Mouse (Mus musculus) ES-Bruce4 (cell line): ENCODE measurements at regions not wholly inside any gene's neighbourhood (a gene's known extent, or its start where the extent isn't known, plus 50 kb on each side); places are given as distances from the start of the nearest gene placed in this dataset.

Experiments used
- H3K27ac ChIP-seq: 2 replicates; pipeline ENCODE4 v1.5.1; 2012; ENCODE audit warnings: low read length, inconsistent platforms; ENCODE audit not compliant: insufficient read depth
- H3K27me3 ChIP-seq: 2 replicates; pipeline ENCODE4 v1.6.1; 2012; ENCODE audit warnings: mild to moderate bottlenecking, low read length, inconsistent platforms; ENCODE audit not compliant: control insufficient read depth, poor library complexity, insufficient read depth, severe bottlenecking
- H3K36me3 ChIP-seq: 2 replicates; pipeline ENCODE4 v1.6.1; 2012; ENCODE audit warnings: inconsistent platforms, mild to moderate bottlenecking, low read length, moderate library complexity; ENCODE audit not compliant: control insufficient read depth, poor library complexity, insufficient read depth, severe bottlenecking
- H3K4me1 ChIP-seq: one replicate; pipeline ENCODE4 v1.8.1; 2011; ENCODE audit warnings: low read length; ENCODE audit not compliant: control insufficient read depth, insufficient read depth
- H3K4me3 ChIP-seq: 2 replicates; pipeline ENCODE4 v1.5.1; 2011; ENCODE audit warnings: low read depth, mild to moderate bottlenecking, low read length
- H3K9ac ChIP-seq: 2 replicates; pipeline ENCODE4 v1.6.1; 2012; ENCODE audit warnings: low read depth, mild to moderate bottlenecking, inconsistent platforms; ENCODE audit not compliant: poor library complexity, severe bottlenecking
- H3K9me3 ChIP-seq: replicated peaks from 2 replicates; pipeline ENCODE4 v1.6.1; 2012; ENCODE audit warnings: mild to moderate bottlenecking, low read length, inconsistent platforms; ENCODE audit not compliant: control insufficient read depth, poor library complexity, insufficient read depth, severe bottlenecking
- CTCF ChIP-seq: IDR thresholded peaks from one replicate; pipeline ENCODE4 v1.8.1; 2011; ENCODE audit warnings: low read depth, low read length
- EP300 ChIP-seq: IDR thresholded peaks from 2 replicates; pipeline ENCODE4 v1.6.1; 2011; ENCODE audit warnings: low read depth, low read length; ENCODE audit not compliant: insufficient read depth
- POLR2A ChIP-seq: IDR thresholded peaks from one replicate; pipeline ENCODE4 v1.8.1; 2011; ENCODE audit warnings: low read length; ENCODE audit not compliant: insufficient read depth

DNA sequence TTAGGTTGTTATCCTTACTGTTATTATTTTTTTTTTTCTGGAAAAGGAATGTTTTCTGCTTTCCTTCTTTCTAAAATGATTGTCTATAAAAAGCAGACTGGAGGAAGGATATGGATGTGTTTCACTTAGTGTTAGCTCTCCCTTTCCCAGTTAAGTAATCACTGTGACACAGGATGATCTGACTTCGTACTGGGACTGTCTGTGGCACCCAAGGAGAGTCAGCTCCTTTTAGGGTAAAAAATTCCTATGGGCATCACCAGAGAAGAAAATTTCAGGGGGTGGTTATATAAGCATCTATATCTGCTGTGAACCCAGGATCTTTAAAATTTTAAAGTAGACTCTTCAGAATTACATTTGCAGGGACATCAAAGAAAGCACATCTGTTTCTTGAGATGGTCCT lies 411.2 kb upstream of the Fbxo33 start:
- no peaks in the 10 kb centered on the region for H3K27me3 ChIP-seq
- TF ChIP-seq EP300 = no peak
- no peak for TF ChIP-seq CTCF
- no peak for TF ChIP-seq POLR2A
- no peak overlapping the region for H3K9ac ChIP-seq
- no peak overlapping the region for H3K4me3 ChIP-seq
- H3K27ac ChIP-seq = no peak overlapping the region
- no peaks in the 10 kb centered on the region for H3K9me3 ChIP-seq
- no peaks in the 10 kb centered on the region for H3K4me1 ChIP-seq
- no peaks in the 10 kb centered on the region for H3K36me3 ChIP-seq

DNA sequence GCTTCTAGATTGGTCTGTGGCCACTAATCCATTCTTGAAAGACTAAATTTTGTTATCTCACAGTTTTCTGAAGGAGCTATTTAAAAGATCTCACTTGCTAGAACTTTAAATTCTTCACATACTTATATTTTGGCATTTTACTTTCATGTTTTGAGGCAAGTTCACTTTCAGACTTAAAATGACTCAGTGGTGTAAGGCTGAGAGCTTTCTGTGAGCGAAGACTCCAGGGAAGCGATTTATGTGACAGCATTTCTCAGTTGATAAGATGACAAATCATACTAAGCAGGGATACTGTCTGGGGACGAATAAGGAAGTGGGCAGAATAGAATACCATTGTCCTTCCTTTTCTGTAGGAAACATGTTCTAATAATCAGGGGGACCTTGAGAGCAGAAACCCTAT lies 403.6 kb upstream of the Fbxo33 start:
- no peak overlapping the region for H3K27ac ChIP-seq
- H3K9ac ChIP-seq = no peak overlapping the region
- H3K9me3 ChIP-seq = no peaks in the 10 kb centered on the region
- no peaks in the 10 kb centered on the region for H3K36me3 ChIP-seq
- no peaks in the 10 kb centered on the region for H3K4me1 ChIP-seq
- no peaks in the 10 kb centered on the region for H3K27me3 ChIP-seq
- no peak for TF ChIP-seq CTCF
- TF ChIP-seq EP300 = no peak
- TF ChIP-seq POLR2A = no peak
- H3K4me3 ChIP-seq = no peak overlapping the region

DNA sequence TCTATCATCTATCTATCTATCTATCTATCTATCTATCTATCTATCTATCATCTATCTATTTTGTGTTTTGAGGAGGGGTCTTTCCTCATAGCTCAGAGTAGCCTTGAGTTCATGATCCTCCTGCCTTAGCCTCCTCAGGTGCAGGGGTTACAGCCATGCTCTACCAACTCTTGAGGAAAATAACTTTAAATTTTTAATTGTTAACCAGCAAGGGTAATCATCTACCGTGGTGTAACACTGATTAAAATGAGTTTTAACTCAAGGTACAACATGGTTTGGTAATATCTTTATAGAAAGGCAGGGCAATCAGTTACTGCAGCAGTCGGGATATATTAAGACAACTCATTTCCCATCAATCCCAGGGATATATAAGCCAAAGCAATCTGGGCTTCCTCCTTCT lies 401.6 kb upstream of the Fbxo33 start:
- H3K36me3 ChIP-seq = no peaks in the 10 kb centered on the region
- TF ChIP-seq CTCF = no peak
- no peak for TF ChIP-seq POLR2A
- TF ChIP-seq EP300 = no peak
- H3K4me1 ChIP-seq = no peaks in the 10 kb centered on the region
- H3K27me3 ChIP-seq = no peaks in the 10 kb centered on the region
- no peak overlapping the region for H3K27ac ChIP-seq
- no peak overlapping the region for H3K9ac ChIP-seq
- no peak overlapping the region for H3K4me3 ChIP-seq
- no peaks in the 10 kb centered on the region for H3K9me3 ChIP-seq

DNA sequence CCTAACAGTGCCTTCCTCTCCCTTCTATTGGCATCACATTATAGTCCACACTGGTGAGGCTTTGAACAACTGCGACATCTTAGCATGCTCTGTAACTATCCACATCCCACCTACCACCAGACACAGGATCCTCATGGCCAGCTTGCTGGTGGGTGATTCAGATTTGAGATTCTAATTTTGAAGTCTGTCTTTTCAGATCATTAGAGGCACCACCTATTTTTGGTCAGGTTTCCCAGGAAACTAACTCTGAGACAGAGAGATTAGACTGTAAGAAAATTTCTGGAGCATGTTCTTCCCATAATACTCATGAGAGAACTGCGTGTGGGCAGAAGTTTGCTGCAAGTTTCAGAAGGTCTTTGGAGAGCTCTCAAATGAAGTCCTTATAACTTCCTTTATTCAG lies 400.8 kb upstream of the Fbxo33 start:
- Histone ChIP-seq H3K4me3 (no peak overlapping the region), H3K4me1 (peaks cover 1% of the 10 kb centered on the region), H3K9ac (no peak overlapping the region), H3K9me3 (no peaks in the 10 kb centered on the region), H3K27me3 (no peaks in the 10 kb centered on the region), H3K36me3 (no peaks in the 10 kb centered on the region), H3K27ac (no peak overlapping the region)
- TF ChIP-seq POLR2A = no peak
- TF ChIP-seq EP300 = no peak
- no peak for TF ChIP-seq CTCF

DNA sequence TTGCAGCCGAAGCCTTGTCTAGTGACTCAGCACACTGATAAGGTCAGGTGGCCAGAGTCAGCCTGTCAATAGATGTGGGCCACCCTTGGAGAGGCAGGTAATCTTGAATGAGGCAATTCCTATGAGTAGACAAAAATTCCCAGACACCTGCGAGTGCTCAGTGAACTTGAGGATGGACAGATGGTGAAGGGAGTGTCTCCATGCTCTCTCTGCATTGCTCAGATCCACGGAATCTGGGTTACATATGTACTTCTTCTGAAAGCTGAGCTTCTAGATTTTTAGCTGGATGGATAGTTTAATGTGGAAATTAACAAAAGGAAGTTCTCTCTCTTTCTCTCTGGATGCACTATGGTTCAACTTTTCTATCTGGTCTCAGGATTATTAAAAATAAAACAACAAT lies 396.6 kb upstream of the Fbxo33 start:
- H3K27ac ChIP-seq = no peak overlapping the region
- H3K4me3 ChIP-seq = no peak overlapping the region
- H3K4me1 ChIP-seq = peaks cover 1% of the 10 kb centered on the region
- H3K9me3 ChIP-seq = no peaks in the 10 kb centered on the region
- no peak overlapping the region for H3K9ac ChIP-seq
- no peak for TF ChIP-seq EP300
- no peak for TF ChIP-seq CTCF
- TF ChIP-seq POLR2A = no peak
- H3K27me3 ChIP-seq = no peaks in the 10 kb centered on the region
- H3K36me3 ChIP-seq = no peaks in the 10 kb centered on the region

DNA sequence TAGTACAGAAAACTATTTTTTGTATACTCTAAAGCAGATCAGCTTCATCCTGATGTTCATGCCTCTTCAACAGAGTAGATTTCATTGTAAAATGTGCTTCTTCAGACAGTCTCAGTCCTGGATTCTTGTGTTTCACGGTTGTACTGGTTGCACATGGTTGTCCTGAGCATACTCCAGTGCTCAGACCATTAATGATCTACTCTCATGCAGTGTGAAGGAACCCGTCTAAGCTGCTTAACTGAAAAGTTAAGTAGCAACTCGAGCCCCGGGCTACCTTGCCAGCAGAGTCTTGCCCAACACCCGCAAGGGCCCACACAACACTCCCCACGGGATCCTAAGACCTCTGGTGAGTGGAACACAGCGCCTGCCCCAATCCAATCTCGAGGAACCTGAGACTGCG lies 380.3 kb upstream of the Fbxo33 start:
- H3K9ac ChIP-seq = no peak overlapping the region
- TF ChIP-seq CTCF (no peak), POLR2A (no peak), EP300 (no peak)
- H3K4me3 ChIP-seq = no peak overlapping the region
- no peaks in the 10 kb centered on the region for H3K4me1 ChIP-seq
- no peaks in the 10 kb centered on the region for H3K36me3 ChIP-seq
- H3K9me3 ChIP-seq = no peaks in the 10 kb centered on the region
- H3K27ac ChIP-seq = no peak overlapping the region
- H3K27me3 ChIP-seq = no peaks in the 10 kb centered on the region
